Mouse (Mus musculus): ENCODE data around the gene Prmt2. TPM values are rescaled to one million over a fixed set of nuclear protein-coding genes. Genes with fewer than 3 reads are reported as not detected.

Prmt2 gene
- polyA plus RNA-seq, 1 experiment from 2014 or later: 50.4 TPM

- no peak overlapping the region for H3K27ac ChIP-seq (ENCODE audit: low read length)
These were observed 20.2 kb upstream of the Prmt2 start for GRCm38 (mm10) chr10:76257719-76258390.

DNA sequence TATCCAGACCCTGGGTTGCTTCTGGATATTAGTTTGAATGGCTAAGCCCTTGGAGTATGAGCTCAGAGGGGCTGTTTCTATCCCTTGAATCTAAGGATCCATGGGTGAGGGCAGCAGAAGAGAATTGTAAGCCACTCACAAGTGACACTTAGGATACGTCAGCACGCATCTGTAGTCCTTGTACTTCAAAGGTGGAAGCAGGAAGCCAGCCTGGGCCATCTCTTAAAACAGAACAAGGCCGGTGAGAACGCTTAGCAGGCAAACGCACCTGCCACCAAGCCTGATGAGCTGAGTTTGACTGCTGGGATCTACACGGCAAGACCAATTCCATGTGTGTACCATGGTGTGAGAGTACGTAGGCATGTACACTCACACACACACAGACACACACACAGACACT is 19.6 kb upstream of the Prmt2 start:
- Histone ChIP-seq H3K36me3 (ENCODE audit: control insufficient read depth, insufficient read depth, low read length) (no peaks in the 10 kb centered on the region), H3K27me3 (ENCODE audit: control insufficient read depth, insufficient read depth, low read length) (no peaks in the 10 kb centered on the region), H3K9me3 (replicated peaks; ENCODE audit: control insufficient read depth, low read length) (no peaks in the 10 kb centered on the region), H3K9ac (ENCODE audit: low read length) (no peak overlapping the region), H3K4me1 (ENCODE audit: control insufficient read depth, insufficient read depth, low read length) (peaks cover 6% of the 10 kb centered on the region; the same call in 1 of the 2 replicates), H3K4me3 (replicated peaks; ENCODE audit: low read length) (no peak overlapping the region), H3K4me2 (ENCODE audit: low read depth, low read length) (no peak overlapping the region), H3K27ac (ENCODE audit: low read length) (no peak overlapping the region)
- WGBS: 87% methylated on average over 7 of the region's 7 CpGs
- no peak for ATAC-seq (ENCODE audit: insufficient read depth, low FRiP score)

More at GRCm38 (mm10) chr10:76257719-76258390, 20.2 kb upstream of the Prmt2 start:
- Histone ChIP-seq H3K4me1 (ENCODE audit: control insufficient read depth, insufficient read depth, low read length) (peaks cover 6% of the 10 kb centered on the region; the same call in 1 of the 2 replicates), H3K27me3 (ENCODE audit: control insufficient read depth, insufficient read depth, low read length) (no peaks in the 10 kb centered on the region), H3K9ac (ENCODE audit: low read length) (no peak overlapping the region), H3K4me3 (replicated peaks; ENCODE audit: low read length) (no peak overlapping the region), H3K4me2 (ENCODE audit: low read depth, low read length) (no peak overlapping the region), H3K9me3 (replicated peaks; ENCODE audit: control insufficient read depth, low read length) (no peaks in the 10 kb centered on the region), H3K36me3 (ENCODE audit: control insufficient read depth, insufficient read depth, low read length) (no peaks in the 10 kb centered on the region)
- ATAC-seq (ENCODE audit: insufficient read depth, low FRiP score): no peak
- 67% methylated on average over 12 of the region's 12 CpGs for WGBS

- WGBS: 70% methylated on average over 6 of the region's 6 CpGs
- no peak overlapping the region for H3K4me2 ChIP-seq (ENCODE audit: low read depth, low read length)
- ATAC-seq (ENCODE audit: insufficient read depth, low FRiP score): no peak
These were observed 18.0 kb upstream of the Prmt2 start for GRCm38 (mm10) chr10:76255617-76256016.

GRCm38 (mm10) chr10:76253536-76253935 is 15.9 kb upstream of the Prmt2 start, which contains the start of gene S100b:
S100b (plus strand) TSS chr10:76253853.
- Histone ChIP-seq H3K36me3 (ENCODE audit: control insufficient read depth, insufficient read depth, low read length) (no peaks in the 10 kb centered on the region), H3K9ac (ENCODE audit: low read length) (peak within 1 kb of the TSS; percentile 47), H3K4me3 (replicated peaks; ENCODE audit: low read length) (no peak within 1 kb of the TSS), H3K9me3 (replicated peaks; ENCODE audit: control insufficient read depth, low read length) (no peaks in the 10 kb centered on the region), H3K4me2 (ENCODE audit: low read depth, low read length) (no peak within 1 kb of the TSS), H3K27ac (ENCODE audit: low read length) (no peak within 1 kb of the TSS), H3K4me1 (ENCODE audit: control insufficient read depth, insufficient read depth, low read length) (peaks cover 6% of the 10 kb centered on the region; the same call in 1 of the 2 replicates), H3K27me3 (ENCODE audit: control insufficient read depth, insufficient read depth, low read length) (no peaks in the 10 kb centered on the region)
- WGBS: 24% methylated on average over 4 of the region's 4 CpGs
- peak; percentile 65; the same call in 1 of the 2 replicates for ATAC-seq (ENCODE audit: insufficient read depth, low FRiP score)

More at GRCm38 (mm10) chr10:76255617-76256016, 18.0 kb upstream of the Prmt2 start:
- Histone ChIP-seq H3K27me3 (ENCODE audit: control insufficient read depth, insufficient read depth, low read length) (no peaks in the 10 kb centered on the region), H3K9me3 (replicated peaks; ENCODE audit: control insufficient read depth, low read length) (no peaks in the 10 kb centered on the region), H3K36me3 (ENCODE audit: control insufficient read depth, insufficient read depth, low read length) (no peaks in the 10 kb centered on the region), H3K27ac (ENCODE audit: low read length) (no peak overlapping the region), H3K4me3 (replicated peaks; ENCODE audit: low read length) (no peak overlapping the region), H3K4me1 (ENCODE audit: control insufficient read depth, insufficient read depth, low read length) (peaks cover 6% of the 10 kb centered on the region; the same call in 1 of the 2 replicates), H3K9ac (ENCODE audit: low read length) (no peak overlapping the region)

GRCm38 (mm10) chr10:76253079-76253478 is 15.4 kb upstream of the Prmt2 start:
- WGBS: 89% methylated on average over 1 of the region's 1 CpGs

GRCm38 (mm10) chr10:76250870-76251269 is 13.2 kb upstream of the Prmt2 start:
- no peak overlapping the region for H3K4me3 ChIP-seq (replicated peaks; ENCODE audit: low read length)
- ATAC-seq (ENCODE audit: insufficient read depth, low FRiP score): no peak
- no peak overlapping the region for H3K9ac ChIP-seq (ENCODE audit: low read length)
- H3K9me3 ChIP-seq (replicated peaks; ENCODE audit: control insufficient read depth, low read length): no peaks in the 10 kb centered on the region
- H3K4me1 ChIP-seq (ENCODE audit: control insufficient read depth, insufficient read depth, low read length): peaks cover 6% of the 10 kb centered on the region
- H3K27ac ChIP-seq (ENCODE audit: low read length): no peak overlapping the region
- H3K27me3 ChIP-seq (ENCODE audit: control insufficient read depth, insufficient read depth, low read length): no peaks in the 10 kb centered on the region
- no peak overlapping the region for H3K4me2 ChIP-seq (ENCODE audit: low read depth, low read length)
- no peaks in the 10 kb centered on the region for H3K36me3 ChIP-seq (ENCODE audit: control insufficient read depth, insufficient read depth, low read length)
- WGBS: 77% methylated on average over 7 of the region's 7 CpGs

More at GRCm38 (mm10) chr10:76253079-76253478, 15.4 kb upstream of the Prmt2 start:
- Histone ChIP-seq H3K36me3 (ENCODE audit: control insufficient read depth, insufficient read depth, low read length) (no peaks in the 10 kb centered on the region), H3K9ac (ENCODE audit: low read length) (no peak overlapping the region; the same call in 1 of the 2 replicates), H3K27me3 (ENCODE audit: control insufficient read depth, insufficient read depth, low read length) (no peaks in the 10 kb centered on the region), H3K27ac (ENCODE audit: low read length) (no peak overlapping the region), H3K4me3 (replicated peaks; ENCODE audit: low read length) (no peak overlapping the region), H3K4me1 (ENCODE audit: control insufficient read depth, insufficient read depth, low read length) (peaks cover 6% of the 10 kb centered on the region), H3K4me2 (ENCODE audit: low read depth, low read length) (no peak overlapping the region), H3K9me3 (replicated peaks; ENCODE audit: control insufficient read depth, low read length) (no peaks in the 10 kb centered on the region)
- no peak for ATAC-seq (ENCODE audit: insufficient read depth, low FRiP score)

DNA sequence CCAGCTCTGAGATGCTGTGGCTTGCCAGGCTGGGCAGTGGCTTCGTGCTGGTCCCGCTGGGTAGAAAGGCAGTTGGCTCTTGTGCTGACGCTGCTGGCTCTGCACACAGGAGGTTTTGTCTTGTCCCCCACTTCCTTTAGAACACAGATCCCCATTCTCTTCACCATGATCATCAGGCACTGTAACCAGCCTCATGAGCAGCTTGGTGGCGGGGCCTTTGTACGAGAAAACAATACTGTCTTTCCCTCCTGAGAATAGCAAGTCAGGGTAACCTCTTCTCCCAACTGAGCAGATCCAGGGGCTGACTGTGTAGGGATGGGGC is 10.9 kb upstream of the Prmt2 start:
- WGBS: 86% methylated on average over 5 of the region's 5 CpGs

DNA sequence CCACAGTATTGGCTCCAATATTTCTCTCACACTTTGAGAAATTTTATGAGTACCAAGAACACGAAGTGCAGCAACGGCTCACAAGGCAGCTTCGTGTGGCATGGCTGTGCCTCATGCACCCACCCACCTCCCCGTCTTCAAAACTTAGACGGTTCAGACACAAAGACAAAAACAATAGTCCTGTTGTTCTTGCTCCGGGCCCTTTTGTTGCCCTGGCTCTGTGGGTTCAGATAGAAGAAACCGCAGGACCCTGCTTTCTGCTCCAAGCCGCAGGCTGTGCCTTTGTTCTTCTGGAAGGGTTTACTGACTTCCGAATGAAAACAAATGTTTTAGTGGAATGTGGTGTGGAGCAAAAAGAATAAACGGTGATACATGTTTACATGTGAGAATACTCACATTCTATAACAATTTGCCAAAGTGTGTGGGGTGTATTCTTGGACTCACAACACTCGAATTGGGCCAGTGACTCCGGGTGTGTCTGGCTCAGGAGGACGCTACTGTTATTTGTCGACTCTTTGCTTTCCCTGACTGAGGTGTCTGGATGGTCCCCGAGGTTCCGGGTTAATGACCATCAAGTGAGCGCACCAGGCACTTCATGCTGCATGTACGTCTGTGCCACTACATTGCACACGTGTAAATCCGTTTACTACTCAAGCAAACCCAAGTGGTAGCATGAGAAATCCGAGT is 10.4 kb upstream of the Prmt2 start:
- 62% methylated on average over 21 of the region's 21 CpGs for WGBS

More for the DNA sequence above, 10.9 kb upstream of the Prmt2 start:
- Histone ChIP-seq H3K4me1 (ENCODE audit: control insufficient read depth, insufficient read depth, low read length) (peaks cover 6% of the 10 kb centered on the region), H3K36me3 (ENCODE audit: control insufficient read depth, insufficient read depth, low read length) (no peaks in the 10 kb centered on the region), H3K9me3 (replicated peaks; ENCODE audit: control insufficient read depth, low read length) (no peaks in the 10 kb centered on the region), H3K4me3 (replicated peaks; ENCODE audit: low read length) (no peak overlapping the region), H3K27ac (ENCODE audit: low read length) (no peak overlapping the region), H3K4me2 (ENCODE audit: low read depth, low read length) (no peak overlapping the region), H3K9ac (ENCODE audit: low read length) (no peak overlapping the region), H3K27me3 (ENCODE audit: control insufficient read depth, insufficient read depth, low read length) (no peaks in the 10 kb centered on the region)
- ATAC-seq (ENCODE audit: insufficient read depth, low FRiP score): no peak

GRCm38 (mm10) chr10:76246601-76247000 is 8.9 kb upstream of the Prmt2 start:
- Histone ChIP-seq H3K36me3 (ENCODE audit: control insufficient read depth, insufficient read depth, low read length) (no peaks in the 10 kb centered on the region), H3K4me3 (replicated peaks; ENCODE audit: low read length) (no peak overlapping the region), H3K9ac (ENCODE audit: low read length) (no peak overlapping the region), H3K9me3 (replicated peaks; ENCODE audit: control insufficient read depth, low read length) (no peaks in the 10 kb centered on the region), H3K4me2 (ENCODE audit: low read depth, low read length) (no peak overlapping the region), H3K27me3 (ENCODE audit: control insufficient read depth, insufficient read depth, low read length) (no peaks in the 10 kb centered on the region), H3K27ac (ENCODE audit: low read length) (no peak overlapping the region), H3K4me1 (ENCODE audit: control insufficient read depth, insufficient read depth, low read length) (no peaks in the 10 kb centered on the region; the same call in 1 of the 2 replicates)
- ATAC-seq (ENCODE audit: insufficient read depth, low FRiP score): no peak
- 31% methylated on average over 4 of the region's 4 CpGs for whole genome bisulfite sequencing

More for the DNA sequence above, 10.4 kb upstream of the Prmt2 start:
- H3K4me3 ChIP-seq (replicated peaks; ENCODE audit: low read length): no peak overlapping the region
- no peak for ATAC-seq (ENCODE audit: insufficient read depth, low FRiP score)
- no peaks in the 10 kb centered on the region for H3K9me3 ChIP-seq (replicated peaks; ENCODE audit: control insufficient read depth, low read length)
- H3K4me1 ChIP-seq (ENCODE audit: control insufficient read depth, insufficient read depth, low read length): peaks cover 2% of the 10 kb centered on the region
- H3K4me2 ChIP-seq (ENCODE audit: low read depth, low read length): no peak overlapping the region
- no peak overlapping the region for H3K27ac ChIP-seq (ENCODE audit: low read length)
- H3K27me3 ChIP-seq (ENCODE audit: control insufficient read depth, insufficient read depth, low read length): no peaks in the 10 kb centered on the region
- H3K9ac ChIP-seq (ENCODE audit: low read length): no peak overlapping the region
- H3K36me3 ChIP-seq (ENCODE audit: control insufficient read depth, insufficient read depth, low read length): no peaks in the 10 kb centered on the region
